Mouse (Mus musculus): ENCODE results near the gene C5ar2. TPM values are rescaled to one million over a fixed set of nuclear protein-coding genes. Genes with fewer than 3 reads are reported as not detected.

C5ar2 gene
- polyA plus RNA-seq, 2 experiments: 0.15 TPM; not detected in 1

GRCm38 (mm10) chr7:16241787-16242186 is 2.2 kb downstream of the C5ar2 start:
- Histone ChIP-seq H3K36me3 (ENCODE audit: control insufficient read depth, insufficient read depth, low read length) (no peaks in the 10 kb centered on the region), H3K4me1 (ENCODE audit: control insufficient read depth, insufficient read depth, low read length) (no peaks in the 10 kb centered on the region), H3K9me3 (ENCODE audit: control insufficient read depth, low read length) (no peaks in the 10 kb centered on the region), H3K9ac (ENCODE audit: low read depth, low read length, severe bottlenecking) (no peak overlapping the region), H3K27me3 (ENCODE audit: control insufficient read depth, insufficient read depth, low read length) (no peaks in the 10 kb centered on the region), H3K4me2 (replicated peaks; ENCODE audit: low read depth, low read length, severe bottlenecking) (no peak overlapping the region), H3K27ac (replicated peaks; ENCODE audit: low read depth, low read length) (no peak overlapping the region), H3K4me3 (replicated peaks; ENCODE audit: low read length) (no peak overlapping the region)
- no peak for DNase-seq (ENCODE audit: low spot score)
- WGBS: 59% methylated on average over 11 of the region's 11 CpGs
- no peak for TF ChIP-seq POLR2A (IDR thresholded peaks at IDR 0.05; ENCODE audit: borderline replicate concordance, extremely low read depth, insufficient read depth, insufficient read length)
- ATAC-seq (ENCODE audit: low FRiP score, low read depth): no peak

GRCm38 (mm10) chr7:16240978-16241303 is 3.0 kb downstream of the C5ar2 start:
- Histone ChIP-seq H3K4me3 (replicated peaks; ENCODE audit: low read length) (no peak overlapping the region), H3K27ac (replicated peaks; ENCODE audit: low read depth, low read length) (no peak overlapping the region), H3K4me2 (replicated peaks; ENCODE audit: low read depth, low read length, severe bottlenecking) (no peak overlapping the region), H3K9ac (ENCODE audit: low read depth, low read length, severe bottlenecking) (no peak overlapping the region), H3K36me3 (ENCODE audit: control insufficient read depth, insufficient read depth, low read length) (no peaks in the 10 kb centered on the region), H3K4me1 (ENCODE audit: control insufficient read depth, insufficient read depth, low read length) (no peaks in the 10 kb centered on the region), H3K9me3 (ENCODE audit: control insufficient read depth, low read length) (no peaks in the 10 kb centered on the region), H3K27me3 (ENCODE audit: control insufficient read depth, insufficient read depth, low read length) (no peaks in the 10 kb centered on the region)
- no peak for ATAC-seq (ENCODE audit: low FRiP score, low read depth)
- no peak for DNase-seq (ENCODE audit: low spot score)
- TF ChIP-seq POLR2A (IDR thresholded peaks at IDR 0.05; ENCODE audit: borderline replicate concordance, extremely low read depth, insufficient read depth, insufficient read length): no peak
- WGBS: 89% methylated on average over 1 of the region's 1 CpGs

GRCm38 (mm10) chr7:16240281-16240977 is 3.5 kb downstream of the C5ar2 start:
- DNase-seq (ENCODE audit: low spot score): no peak
- TF ChIP-seq POLR2A (IDR thresholded peaks at IDR 0.05; ENCODE audit: borderline replicate concordance, extremely low read depth, insufficient read depth, insufficient read length): no peak
- 74% methylated on average over 7 of the region's 7 CpGs for WGBS

GRCm38 (mm10) chr7:16239554-16239997 is 4.4 kb downstream of the C5ar2 start:
- Histone ChIP-seq H3K9me3 (ENCODE audit: control insufficient read depth, low read length) (no peaks in the 10 kb centered on the region), H3K27me3 (ENCODE audit: control insufficient read depth, insufficient read depth, low read length) (no peaks in the 10 kb centered on the region), H3K4me3 (replicated peaks; ENCODE audit: low read length) (no peak overlapping the region), H3K4me1 (ENCODE audit: control insufficient read depth, insufficient read depth, low read length) (no peaks in the 10 kb centered on the region), H3K9ac (ENCODE audit: low read depth, low read length, severe bottlenecking) (no peak overlapping the region), H3K36me3 (ENCODE audit: control insufficient read depth, insufficient read depth, low read length) (no peaks in the 10 kb centered on the region), H3K4me2 (replicated peaks; ENCODE audit: low read depth, low read length, severe bottlenecking) (no peak overlapping the region), H3K27ac (replicated peaks; ENCODE audit: low read depth, low read length) (no peak overlapping the region)
- no peak for TF ChIP-seq POLR2A (IDR thresholded peaks at IDR 0.05; ENCODE audit: borderline replicate concordance, extremely low read depth, insufficient read depth, insufficient read length)
- 51% methylated on average over 9 of the region's 9 CpGs for WGBS
- ATAC-seq (ENCODE audit: low FRiP score, low read depth): no peak
- no peak for DNase-seq (ENCODE audit: low spot score)

More at GRCm38 (mm10) chr7:16240281-16240977, 3.5 kb downstream of the C5ar2 start:
- H3K4me2 ChIP-seq (replicated peaks; ENCODE audit: low read depth, low read length, severe bottlenecking): no peak overlapping the region
- H3K4me1 ChIP-seq (ENCODE audit: control insufficient read depth, insufficient read depth, low read length): no peaks in the 10 kb centered on the region
- H3K36me3 ChIP-seq (ENCODE audit: control insufficient read depth, insufficient read depth, low read length): no peaks in the 10 kb centered on the region
- no peak overlapping the region for H3K27ac ChIP-seq (replicated peaks; ENCODE audit: low read depth, low read length)
- H3K27me3 ChIP-seq (ENCODE audit: control insufficient read depth, insufficient read depth, low read length): no peaks in the 10 kb centered on the region
- H3K4me3 ChIP-seq (replicated peaks; ENCODE audit: low read length): no peak overlapping the region
- no peak for ATAC-seq (ENCODE audit: low FRiP score, low read depth)
- no peak overlapping the region for H3K9ac ChIP-seq (ENCODE audit: low read depth, low read length, severe bottlenecking)
- no peaks in the 10 kb centered on the region for H3K9me3 ChIP-seq (ENCODE audit: control insufficient read depth, low read length)

GRCm38 (mm10) chr7:16229869-16230268 is 14.1 kb downstream of the C5ar2 start:
- WGBS: 30% methylated on average over 5 of the region's 5 CpGs
- no peak for DNase-seq (ENCODE audit: low spot score)

More at GRCm38 (mm10) chr7:16229869-16230268, 14.1 kb downstream of the C5ar2 start:
- no peaks in the 10 kb centered on the region for H3K27me3 ChIP-seq (ENCODE audit: control insufficient read depth, insufficient read depth, low read length)
- no peak overlapping the region for H3K9ac ChIP-seq (ENCODE audit: low read depth, low read length, severe bottlenecking)
- no peak overlapping the region for H3K4me2 ChIP-seq (replicated peaks; ENCODE audit: low read depth, low read length, severe bottlenecking)
- no peaks in the 10 kb centered on the region for H3K9me3 ChIP-seq (ENCODE audit: control insufficient read depth, low read length)
- no peak overlapping the region for H3K27ac ChIP-seq (replicated peaks; ENCODE audit: low read depth, low read length)
- H3K36me3 ChIP-seq (ENCODE audit: control insufficient read depth, insufficient read depth, low read length): no peaks in the 10 kb centered on the region
- TF ChIP-seq POLR2A (IDR thresholded peaks at IDR 0.05; ENCODE audit: borderline replicate concordance, extremely low read depth, insufficient read depth, insufficient read length): no peak
- H3K4me3 ChIP-seq (replicated peaks; ENCODE audit: low read length): no peak overlapping the region
- no peaks in the 10 kb centered on the region for H3K4me1 ChIP-seq (ENCODE audit: control insufficient read depth, insufficient read depth, low read length)
- ATAC-seq (ENCODE audit: low FRiP score, low read depth): no peak

Measured in limb, embryonic 14.5 days (tissue).